Mouse (Mus musculus): ENCODE measurements at regions not wholly inside any gene's neighbourhood (a gene's known extent, or its start where the extent isn't known, plus 50 kb on each side); places are given as distances from the start of the nearest gene placed in this dataset.

GRCm38 (mm10) chr2:174004666-174005065, 71.4 kb upstream of the Stx16 start:
- TF ChIP-seq CTCF (IDR thresholded peaks at IDR 0.05; ENCODE audit: extremely low read depth, insufficient read length, insufficient replicate concordance, low read depth, low read length) (no peak), POLR2A (IDR thresholded peaks at IDR 0.05; ENCODE audit: low read depth, low read length) (no peak)

Measured in small intestine, adult 2 months (tissue).